8 mouse cellular contexts compared by ENCODE assay signal in the genomic region with DNA sequence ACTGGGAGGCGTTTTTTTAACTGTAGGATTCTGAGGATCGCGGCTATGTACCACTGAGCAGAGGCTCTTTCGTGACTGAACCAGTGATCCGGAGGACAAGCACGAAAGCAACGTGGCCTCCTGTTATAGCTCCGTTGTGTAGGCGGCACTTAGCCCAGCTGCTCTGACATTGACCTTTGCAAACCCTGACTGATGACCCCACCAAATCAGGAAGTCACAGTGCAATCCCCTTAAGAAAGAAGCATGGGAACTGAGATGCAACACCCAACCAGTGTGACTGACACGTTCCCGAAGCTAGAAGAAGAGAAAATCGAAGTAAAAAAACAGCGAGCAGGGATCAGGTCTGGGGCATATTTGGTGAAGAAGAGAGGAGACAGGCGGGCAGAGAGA. TPM values are rescaled to one million over a fixed set of nuclear protein-coding genes. Genes with fewer than 3 reads are reported as not detected.
DNase-seq lines count a peak whose midpoint lies in the region; ATAC-seq and TF ChIP-seq lines count a peak whose summit lies in the region.

No protein-coding gene starts in this region.

- no peaks in the 10 kb centered on the region for H3K4me1 ChIP-seq in hindbrain, embryonic 11.5 days (replicated peaks; ENCODE audit: control insufficient read depth, insufficient read depth, low read length)
- H3K4me1 ChIP-seq in liver, postnatal 0 days (ENCODE audit: insufficient read depth): peaks cover 2% of the 10 kb centered on the region; the same call in 1 of the 2 replicates

- no peak overlapping the region; the same call in 1 of the 2 replicates for H3K4me2 ChIP-seq in hindbrain, embryonic 11.5 days (replicated peaks; ENCODE audit: low read depth, low read length)
- peak overlapping the region; percentile 61 for H3K4me2 ChIP-seq in liver, postnatal 0 days (ENCODE audit: low read depth, low read length)

- TF ChIP-seq EP300 in liver, postnatal 0 days (IDR thresholded peaks at IDR 0.05; ENCODE audit: low read depth): no peak

- 49% methylated on average over 14 of the region's 14 CpGs for WGBS in hindbrain, embryonic 11.5 days
- WGBS in liver, postnatal 0 days (ENCODE audit: insufficient replicate concordance): 30% methylated on average over 14 of the region's 14 CpGs

- no peak for TF ChIP-seq CTCF in liver, postnatal 0 days (IDR thresholded peaks at IDR 0.05; ENCODE audit: low read depth)

- no peak overlapping the region for H3K9ac ChIP-seq in hindbrain, embryonic 11.5 days (ENCODE audit: low read depth, low read length)
- 0 out of 2 replicates have a peak overlapping the region, but pooled peaks have one; percentile 16 for H3K9ac ChIP-seq in liver, postnatal 0 days (replicated peaks)

- H3K27ac ChIP-seq in hindbrain, embryonic 11.5 days (ENCODE audit: low read depth, low read length): no peak overlapping the region
- H3K27ac ChIP-seq in liver, postnatal 0 days (ENCODE audit: low read depth): peak overlapping the region; percentile 72

- ATAC-seq in hindbrain, embryonic 11.5 days (ENCODE audit: low FRiP score): peak; percentile 35; the same call in 1 of the 2 replicates
- ATAC-seq in liver, postnatal 0 days: peak; percentile 69

- H3K9me3 ChIP-seq in hindbrain, embryonic 11.5 days (ENCODE audit: control insufficient read depth, low read length): no peaks in the 10 kb centered on the region
- no peaks in the 10 kb centered on the region for H3K9me3 ChIP-seq in liver, postnatal 0 days (ENCODE audit: low read length)

- H3K36me3 ChIP-seq in hindbrain, embryonic 11.5 days (ENCODE audit: control insufficient read depth, insufficient read depth, low read length): no peaks in the 10 kb centered on the region
- H3K36me3 ChIP-seq in liver, postnatal 0 days (replicated peaks; ENCODE audit: insufficient read depth, low read length): no peaks in the 10 kb centered on the region

- H3K27me3 ChIP-seq in hindbrain, embryonic 11.5 days (ENCODE audit: control insufficient read depth, insufficient read depth, low read length): no peaks in the 10 kb centered on the region
- no peaks in the 10 kb centered on the region for H3K27me3 ChIP-seq in liver, postnatal 0 days (ENCODE audit: insufficient read depth, low read length)

- DNase-seq in 416B (ENCODE audit: low read depth) (peak; percentile 60), MN1 (ENCODE audit: low spot score) (peak; percentile 21)
- peak; percentile 20 for DNase-seq in hindbrain, embryonic 11.5 days (ENCODE audit: low spot score)
- peak; percentile 20 for DNase-seq in liver, postnatal 0 days
- DNase-seq in skeletal muscle tissue, adult 2 months (ENCODE audit: low read depth, low spot score): peak; percentile 35
- DNase-seq in gastrocnemius, postnatal 4 days (ENCODE audit: low spot score in 2 of 2): no peak
- no peak for DNase-seq in layer of hippocampus, adult 11-12 months (ENCODE audit: low spot score)
- DNase-seq in right cerebral cortex, postnatal 14 days: no peak

- no peak overlapping the region for H3K4me3 ChIP-seq in hindbrain, embryonic 11.5 days (ENCODE audit: low read depth, low read length)
- H3K4me3 ChIP-seq in liver, postnatal 0 days (ENCODE audit: low read depth, low read length): peak overlapping the region; percentile 2; the same call in 1 of the 2 replicates

RNA-seq across cellular contexts. Expression of a gene that starts 6.6 kb away (rescaled TPM):
- polyA plus RNA-seq in hindbrain, embryonic 11.5 days (2014; fragmentation: Nextera tagmentation; extraction: Ambion mirVana): not detected in 2 replicates
- polyA plus RNA-seq in liver, postnatal 0 days (2015; fragmentation: Nextera tagmentation; extraction: Ambion mirVana): not detected in 2 replicates
- not detected for total RNA-seq in gastrocnemius, postnatal 4 days (2021)

RNA-seq across cellular contexts. Expression of a gene that starts 9.6 kb away (rescaled TPM):
- not detected in 2 replicates for polyA plus RNA-seq in hindbrain, embryonic 11.5 days (2014; fragmentation: Nextera tagmentation; extraction: Ambion mirVana)
- polyA plus RNA-seq in liver, postnatal 0 days (2015; fragmentation: Nextera tagmentation; extraction: Ambion mirVana): not detected in 2 replicates
- total RNA-seq in gastrocnemius, postnatal 4 days (2021): not detected

RNA-seq across cellular contexts. Expression of a gene that starts 10.2 kb away (rescaled TPM):
- 0.22 TPM in 1 of 2 replicates, not detected in the other for polyA plus RNA-seq in hindbrain, embryonic 11.5 days (2014; fragmentation: Nextera tagmentation; extraction: Ambion mirVana)
- 0.12 and 0.19 TPM in 2 replicates for polyA plus RNA-seq in liver, postnatal 0 days (2015; fragmentation: Nextera tagmentation; extraction: Ambion mirVana)
- total RNA-seq in gastrocnemius, postnatal 4 days (2021): not detected

RNA-seq across cellular contexts. Expression of a gene that starts 30.7 kb away (rescaled TPM):
- not detected in 2 replicates for polyA plus RNA-seq in hindbrain, embryonic 11.5 days (2014; fragmentation: Nextera tagmentation; extraction: Ambion mirVana)
- not detected in 2 replicates for polyA plus RNA-seq in liver, postnatal 0 days (2015; fragmentation: Nextera tagmentation; extraction: Ambion mirVana)
- not detected for total RNA-seq in gastrocnemius, postnatal 4 days (2021)

RNA-seq across cellular contexts. Expression of a gene that starts 39.3 kb away (rescaled TPM):
- not detected in 2 replicates for polyA plus RNA-seq in hindbrain, embryonic 11.5 days (2014; fragmentation: Nextera tagmentation; extraction: Ambion mirVana)
- polyA plus RNA-seq in liver, postnatal 0 days (2015; fragmentation: Nextera tagmentation; extraction: Ambion mirVana): not detected in 2 replicates
- not detected for total RNA-seq in gastrocnemius, postnatal 4 days (2021)

Comparison
In these comparisons a context has a peak if more than half of its experiments do, and no peak if none do; other contexts are left out.
1. DNase-seq: peak in 416B (single experiment), MN1 (single experiment), hindbrain, embryonic 11.5 days (single experiment), liver, postnatal 0 days (single experiment) and skeletal muscle tissue, adult 2 months (single experiment); none in gastrocnemius, postnatal 4 days (0 of 2), layer of hippocampus, adult 11-12 months (single experiment) and right cerebral cortex, postnatal 14 days (single experiment).